Mouse (Mus musculus) MEL (cell line): ENCODE data around the gene Zfp449.

Experiments
- CHD2 ChIP-seq: IDR thresholded peaks from 2 replicates; pipeline ENCODE4 v1.6.1; 2011; ENCODE audit warnings: low read length, improper control_type of control experiment
- CTCF ChIP-seq, 3 experiments: IDR thresholded peaks in 2 of 3; conservative IDR thresholded peaks in 1 of 3; 2 replicates each; pipeline ENCODE4 v1.5.1; 2011 to 2012; ENCODE audit warnings: low read length in 3 of 3, low read depth in 2 of 3, mild to moderate bottlenecking in 2 of 3, improper control_type of control experiment in 1 of 3, inconsistent platforms in 1 of 3, mixed read lengths in 1 of 3, moderate library complexity in 1 of 3; ENCODE audit not compliant: control insufficient read depth in 1 of 3, insufficient read depth in 1 of 3, poor library complexity in 1 of 3, severe bottlenecking in 1 of 3
- E2F4 ChIP-seq: IDR thresholded peaks from 2 replicates; pipeline ENCODE4 v1.6.1; 2011; ENCODE audit warnings: low read depth, low read length, improper control_type of control experiment, borderline replicate concordance
- EP300 ChIP-seq, 2 experiments: IDR thresholded peaks; 2 replicates each; pipeline ENCODE4 v1.6.1; 2011; ENCODE audit warnings: improper control_type of control experiment in 2 of 2, low read length in 2 of 2, low read depth in 1 of 2, mild to moderate bottlenecking in 1 of 2
- HCFC1 ChIP-seq: IDR thresholded peaks from 2 replicates; pipeline ENCODE4 v1.6.1; 2012; ENCODE audit warnings: low read depth, mild to moderate bottlenecking, inconsistent platforms, low read length, improper control_type of control experiment, moderate library complexity
- JUND ChIP-seq: IDR thresholded peaks from 2 replicates; pipeline ENCODE4 v1.6.1; 2011; ENCODE audit warnings: low read depth, mild to moderate bottlenecking, improper control_type of control experiment, low read length
- MYC ChIP-seq: IDR thresholded peaks from 2 replicates; pipeline ENCODE4 v1.6.1; 2011; ENCODE audit warnings: low read depth, mild to moderate bottlenecking, low read length, improper control_type of control experiment, moderate library complexity
- POLR2A ChIP-seq, 2 experiments: IDR thresholded peaks; 2 replicates each; pipeline ENCODE4 v1.6.1; 2011 to 2012; ENCODE audit warnings: low read length in 2 of 2, mild to moderate bottlenecking in 2 of 2, control low read depth in 1 of 2, improper control_type of control experiment in 1 of 2, low read depth in 1 of 2, moderate library complexity in 1 of 2; ENCODE audit not compliant: control insufficient read depth in 1 of 2, insufficient read depth in 1 of 2, poor library complexity in 1 of 2
- POLR2AphosphoS2 ChIP-seq: IDR thresholded peaks from 2 replicates; pipeline ENCODE4 v1.6.1; 2011; ENCODE audit warnings: low read length, improper control_type of control experiment
- SIN3A ChIP-seq: IDR thresholded peaks from 2 replicates; pipeline ENCODE4 v1.6.1; 2012; ENCODE audit warnings: low read length, improper control_type of control experiment, inconsistent platforms
- TAL1 ChIP-seq: IDR thresholded peaks from 2 replicates; pipeline ENCODE4 v1.6.1; 2012; ENCODE audit warnings: mild to moderate bottlenecking, inconsistent platforms, low read length, moderate library complexity, mixed read lengths
- ZKSCAN1 ChIP-seq: IDR thresholded peaks from 2 replicates; pipeline ENCODE4 v1.6.1; 2012; ENCODE audit warnings: low read depth, mild to moderate bottlenecking, inconsistent platforms, low read length, improper control_type of control experiment, moderate library complexity

DNA sequence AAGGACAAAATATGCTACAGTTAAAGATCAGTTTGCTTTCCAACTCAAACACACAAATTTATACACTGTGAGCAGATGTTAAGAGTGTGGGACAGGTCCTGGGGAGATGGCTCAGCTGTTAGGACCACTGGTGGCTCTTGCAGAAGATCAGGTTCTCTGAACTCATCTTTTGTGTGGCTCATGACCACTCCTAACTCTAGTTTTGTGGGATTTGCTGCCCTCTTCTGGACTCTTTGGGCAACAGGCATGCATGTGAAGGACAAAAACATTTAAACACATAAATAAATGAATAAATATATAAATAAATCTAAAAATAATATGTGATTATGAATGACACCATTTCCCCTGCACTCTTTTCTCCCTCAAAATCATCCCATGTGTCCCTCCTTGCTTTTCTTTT lies 5.9 kb upstream of the Zfp449 start:
- TF ChIP-seq JUND (no peak), ZKSCAN1 (no peak), POLR2AphosphoS2 (no peak), HCFC1 (no peak), TAL1 (no peak), CTCF (IDR thresholded peaks at IDR 0.05 in 2 of 3, conservative IDR thresholded peaks at IDR 0.05 in 1 of 3; ENCODE audit: control insufficient read depth in 1 of 3, insufficient read depth in 1 of 3, low read depth in 2 of 3, low read length in 3 of 3, poor library complexity in 1 of 3, severe bottlenecking in 1 of 3) (peak; percentile 27 to 48 (median 31); a peak in 4 of 6 replicates), EP300 (IDR thresholded peaks at IDR 0.05; ENCODE audit: low read depth in 1 of 2, low read length in 2 of 2) (no peak), SIN3A (no peak), POLR2A (IDR thresholded peaks at IDR 0.05; ENCODE audit: control insufficient read depth in 1 of 2, insufficient read depth in 1 of 2, low read depth in 1 of 2, low read length in 2 of 2, poor library complexity in 1 of 2) (no peak), MYC (no peak), CHD2 (no peak), E2F4 (no peak)
